Mouse (Mus musculus): ENCODE data around the gene 4930516K23Rik.

The 4930516K23Rik gene

GRCm38 (mm10) chr7:104061345-104061744, at the start of gene 4930516K23Rik:
Gene 4930516K23Rik, minus strand, starts transcription at chr7:104061445.
- DNase-seq (ENCODE audit: low read depth, low spot score) = no peak

- DNase-seq (ENCODE audit: low read depth, low spot score) = no peak
Observed at GRCm38 (mm10) chr7:104104757-104104972, 43.4 kb upstream of the 4930516K23Rik start, which contains the start of gene Olfr646. Gene Olfr646, plus strand, starts transcription at chr7:104104873.

GRCm38 (mm10) chr7:104103913-104104756, 42.9 kb upstream of the 4930516K23Rik start:
- DNase-seq (ENCODE audit: low read depth, low spot score) = no peak

- DNase-seq (ENCODE audit: low read depth, low spot score) = no peak
Observed at GRCm38 (mm10) chr7:104085365-104085764, 24.1 kb upstream of the 4930516K23Rik start, which contains the start of gene Olfr645. Gene Olfr645, minus strand, starts transcription at chr7:104085465.

- DNase-seq (ENCODE audit: low read depth, low spot score) = no peak
Observed at GRCm38 (mm10) chr7:104071769-104072168, 10.5 kb upstream of the 4930516K23Rik start, which contains the start of gene Olfr644. Gene Olfr644, minus strand, starts transcription at chr7:104071869.

- no peak for DNase-seq (ENCODE audit: low read depth, low spot score)
Observed at GRCm38 (mm10) chr7:104059215-104059614, 2.0 kb downstream of the 4930516K23Rik start.

- DNase-seq (ENCODE audit: low read depth, low spot score) = no peak
Observed at GRCm38 (mm10) chr7:104052566-104052965, 8.7 kb downstream of the 4930516K23Rik start, which contains the start of gene Olfr642. Gene Olfr642, minus strand, starts transcription at chr7:104052666.

GRCm38 (mm10) chr7:104050745-104051144, 10.5 kb downstream of the 4930516K23Rik start:
- no peak for DNase-seq (ENCODE audit: low read depth, low spot score)

GRCm38 (mm10) chr7:104035145-104035544, 26.1 kb downstream of the 4930516K23Rik start, which contains the start of gene Olfr641:
Gene Olfr641, plus strand, starts transcription at chr7:104035445.
- DNase-seq (ENCODE audit: low read depth, low spot score) = no peak

- no peak for DNase-seq (ENCODE audit: low read depth, low spot score)
Observed at GRCm38 (mm10) chr7:104026978-104027377, 34.3 kb downstream of the 4930516K23Rik start.

- DNase-seq (ENCODE audit: low read depth, low spot score) = no peak
Observed at GRCm38 (mm10) chr7:104025473-104025872, 35.8 kb downstream of the 4930516K23Rik start, which contains the start of gene Olfr640. Gene Olfr640, minus strand, starts transcription at chr7:104025573.

- no peak for DNase-seq (ENCODE audit: low read depth, low spot score)
Observed at GRCm38 (mm10) chr7:104021651-104022050, 39.6 kb downstream of the 4930516K23Rik start.

GRCm38 (mm10) chr7:104018953-104019352, 42.3 kb downstream of the 4930516K23Rik start:
- DNase-seq (ENCODE audit: low read depth, low spot score) = no peak

GRCm38 (mm10) chr7:104017203-104017602, 44.0 kb downstream of the 4930516K23Rik start, which contains the start of gene Olfr639:
Gene Olfr639, minus strand, starts transcription at chr7:104017303.
- no peak for DNase-seq (ENCODE audit: low read depth, low spot score)

Measured in telencephalon, adult 2 months (tissue).